Mouse (Mus musculus) duodenum, adult 2 months (tissue): ENCODE results near the gene Olfr325. TPM values are rescaled to one million over a fixed set of nuclear protein-coding genes. Genes with fewer than 3 reads are reported as not detected.

Source experiments
- polyA plus RNA-seq: library from polyadenylated mRNA; depleted of rRNA; stranded (reverse); fragments of >200 nt; gene quantifications from 2 replicates; pipeline ENCODE4 v1.2.3, GENCODE M21; 2012; ENCODE audit warnings: low replicate concordance; rRNA removed

The Olfr325 gene
- not detected in 2 replicates for polyA plus RNA-seq

DNA sequence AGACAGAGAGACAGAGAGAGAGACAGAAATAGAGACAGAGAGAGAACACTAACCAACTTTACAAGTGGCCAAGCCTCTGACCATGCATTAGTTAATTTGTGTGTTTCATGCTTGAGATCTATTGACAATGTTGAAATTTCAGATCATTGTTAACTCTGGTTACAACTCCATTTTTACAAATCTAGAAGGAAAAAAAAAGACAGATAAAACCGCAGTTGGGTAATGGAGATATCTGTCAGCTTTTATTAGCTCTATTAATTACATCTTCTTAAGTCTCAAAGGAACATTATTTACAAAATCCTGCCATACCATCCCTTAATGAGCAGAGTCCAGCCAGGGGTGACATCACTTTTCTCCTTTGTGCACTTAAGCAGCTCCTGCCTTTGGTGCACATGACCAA lies at the start of gene Olfr325:
Gene Olfr325, plus strand, starts transcription at position 301 of the 400 bp plus-strand sequence.

DNA sequence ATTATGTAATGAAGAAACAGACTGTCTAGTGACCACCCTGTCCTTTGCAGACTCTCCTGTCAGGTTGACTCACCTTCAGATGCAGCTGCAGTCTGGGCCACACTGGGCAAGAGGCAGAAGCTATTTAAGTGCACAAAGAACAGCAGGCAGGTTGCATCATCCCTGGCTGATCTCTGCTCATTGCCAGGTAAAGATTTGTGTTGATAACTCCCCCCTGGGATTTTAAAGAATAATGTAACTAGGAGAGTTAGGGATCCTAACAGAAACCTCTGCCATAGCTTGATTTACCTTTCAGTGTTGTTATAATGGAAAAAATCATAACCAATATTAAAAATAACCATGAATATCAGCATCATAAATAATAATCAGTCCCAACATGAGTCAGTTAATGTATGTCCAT lies 42.8 kb upstream of the Olfr325 start, which contains the start of gene Olfr330:
Gene Olfr330, minus strand, starts transcription at position 101 of the 400 bp plus-strand sequence.

DNA sequence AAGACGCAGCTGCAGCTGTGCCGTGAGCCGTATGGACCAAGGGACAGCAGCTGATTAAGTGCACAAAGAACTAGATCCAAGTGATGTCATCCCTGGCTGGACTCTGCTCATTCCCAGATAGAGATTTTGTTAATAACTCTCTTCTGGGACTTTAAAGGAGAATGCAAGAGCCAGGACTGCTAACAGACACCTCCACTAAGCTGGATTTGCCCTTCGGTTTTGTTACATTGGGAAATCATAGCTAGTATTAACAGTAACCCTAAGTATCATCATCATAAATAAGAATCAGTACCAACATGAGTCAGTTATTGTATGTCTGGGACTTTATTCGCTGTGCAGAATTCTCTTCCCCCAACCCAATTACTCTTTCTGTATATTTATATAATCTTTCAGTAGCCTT lies 31.2 kb upstream of the Olfr325 start, which contains the start of gene Olfr329-ps:
Gene Olfr329-ps, minus strand, starts transcription at position 101 of the 400 bp plus-strand sequence.

DNA sequence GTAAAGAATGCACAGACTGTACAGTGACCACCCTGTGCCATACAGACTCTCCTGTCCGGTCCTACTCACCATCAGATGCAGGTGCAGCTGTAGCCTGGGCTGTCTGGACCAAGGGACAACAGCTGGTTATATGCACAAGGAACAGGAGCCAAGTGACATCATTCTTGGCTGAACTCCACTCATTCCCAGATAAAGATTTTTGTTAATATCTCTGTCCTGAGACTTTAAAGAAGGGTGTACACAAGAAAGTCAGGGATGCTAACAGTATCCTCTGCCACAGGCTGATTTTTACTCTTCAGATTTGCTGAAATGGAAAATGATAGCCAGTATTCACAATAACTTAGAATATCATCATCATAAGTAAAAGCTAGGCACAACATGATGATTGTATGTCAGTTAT lies 22.0 kb upstream of the Olfr325 start, which contains the start of gene Olfr328:
Gene Olfr328, minus strand, starts transcription at position 101 of the 400 bp plus-strand sequence.

DNA sequence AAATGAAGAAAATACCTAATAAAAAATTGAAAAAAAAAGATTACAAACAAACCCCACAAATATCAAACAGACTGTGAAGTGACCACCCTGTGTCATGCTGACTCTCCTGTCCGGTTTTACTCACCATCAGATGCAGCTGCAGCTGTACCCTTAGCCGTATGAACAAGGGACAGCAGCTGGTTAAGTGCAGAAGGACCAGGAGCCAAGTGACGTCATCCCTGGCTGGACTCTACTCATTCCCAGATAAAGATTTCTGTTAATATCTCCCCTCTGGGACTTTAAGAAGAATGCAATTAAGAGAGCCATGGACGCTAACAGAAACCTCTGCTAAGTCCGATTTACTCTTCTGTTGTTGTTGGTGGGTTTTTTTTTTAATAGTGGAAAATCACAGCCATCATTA lies 7.1 kb upstream of the Olfr325 start, which contains the start of gene Olfr224:
Gene Olfr224, minus strand, starts transcription at position 149 of the 400 bp plus-strand sequence.

DNA sequence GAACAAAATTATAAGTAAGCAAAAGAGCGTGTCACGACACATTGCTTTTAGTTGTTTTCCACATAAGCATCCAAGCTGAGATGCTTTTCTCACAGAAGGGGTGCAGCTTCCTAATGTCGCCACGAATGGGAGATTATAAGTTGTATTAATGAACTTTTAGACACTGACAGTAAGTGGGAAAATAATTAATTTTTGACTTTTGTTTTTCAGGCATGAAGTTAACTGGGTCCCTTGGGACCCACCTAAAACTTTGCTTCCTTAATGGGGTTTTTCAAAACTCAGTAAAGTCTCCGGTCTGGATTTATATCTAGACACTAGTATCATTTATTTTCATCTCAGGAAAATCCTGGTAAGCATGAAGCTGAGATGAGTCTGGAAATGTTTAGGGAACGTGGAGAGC lies 17.3 kb downstream of the Olfr325 start, which contains the start of gene Olfr324:
Gene Olfr324, plus strand, starts transcription at position 301 of the 400 bp plus-strand sequence.

DNA sequence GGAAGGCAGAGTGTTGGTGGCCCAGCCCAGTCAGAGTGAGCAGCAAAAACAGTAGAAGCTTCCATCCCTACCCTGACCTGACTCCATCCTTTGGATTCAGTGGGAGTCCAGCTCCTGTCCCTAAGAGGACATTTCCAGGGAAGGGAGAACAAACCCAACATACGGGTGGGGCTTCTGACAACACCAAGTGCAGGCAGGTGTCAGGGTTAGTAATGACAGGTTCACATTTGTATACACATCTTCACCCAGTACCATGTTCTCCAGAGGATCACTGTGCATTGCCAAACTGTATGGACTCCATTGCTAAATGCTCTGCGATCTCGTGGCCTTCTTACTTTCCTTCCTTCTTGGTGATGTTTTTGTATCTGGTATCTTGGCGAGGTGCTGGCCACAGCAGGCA lies 38.4 kb downstream of the Olfr325 start, which contains the start of gene 2210407C18Rik:
Gene 2210407C18Rik, minus strand, starts transcription at position 101 of the 400 bp plus-strand sequence.

DNA sequence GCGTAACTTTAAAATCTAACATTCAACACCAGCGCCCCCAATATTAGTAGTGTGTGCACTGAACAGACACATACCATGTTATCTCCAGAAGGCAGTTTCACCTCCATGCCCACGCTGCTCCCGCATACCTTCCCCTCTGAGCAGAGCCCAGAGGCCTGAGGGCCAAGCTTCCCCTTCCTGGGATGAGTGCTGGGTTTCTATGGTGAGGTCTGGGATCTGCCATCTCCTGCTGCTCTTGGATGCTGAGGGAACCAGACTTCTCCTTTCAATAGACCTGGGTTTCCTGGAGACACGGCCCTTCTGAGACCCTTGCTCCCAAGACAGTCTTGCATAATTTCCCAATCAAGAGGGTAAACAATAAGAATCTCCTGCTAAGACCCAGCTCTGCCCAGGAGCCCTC lies 52.9 kb downstream of the Olfr325 start, which contains the start of gene Olfr323:
Gene Olfr323, minus strand, starts transcription at position 101 of the 400 bp plus-strand sequence.

Other genes starting within 250 kb of the Olfr325 start
- gene Zfp672, start 247.4 kb upstream of the Olfr325 start, polyA plus RNA-seq = 15.2 and 25.8 TPM in 2 replicates
- gene Sh3bp5l, start 247.0 kb upstream of the Olfr325 start, polyA plus RNA-seq = 24.8 and 27.7 TPM in 2 replicates
- 2,190 and 2,729 TPM in 2 replicates for gene Lypd8, start 198.7 kb upstream of the Olfr325 start, polyA plus RNA-seq
- gene 1810065E05Rik, start 156.6 kb upstream of the Olfr325 start, polyA plus RNA-seq = 0.90 TPM in 1 of 2 replicates, not detected in the other
- not detected in 2 replicates for gene Gm12253, start 145.2 kb upstream of the Olfr325 start, polyA plus RNA-seq
- not detected in 2 replicates for gene Lypd9, start 124.8 kb upstream of the Olfr325 start, polyA plus RNA-seq
- gene Olfr30, start 115.5 kb upstream of the Olfr325 start, polyA plus RNA-seq = not detected in 2 replicates
- gene Olfr332, start 85.2 kb upstream of the Olfr325 start, polyA plus RNA-seq = not detected in 2 replicates
- gene Olfr331, start 75.2 kb upstream of the Olfr325 start, polyA plus RNA-seq = not detected in 2 replicates
- gene Olfr330, start 42.9 kb upstream of the Olfr325 start, polyA plus RNA-seq = not detected in 2 replicates
- not detected in 2 replicates for gene Olfr329-ps, start 31.3 kb upstream of the Olfr325 start, polyA plus RNA-seq
- not detected in 2 replicates for gene Olfr328, start 22.1 kb upstream of the Olfr325 start, polyA plus RNA-seq
- gene Olfr224, start 7.2 kb upstream of the Olfr325 start, polyA plus RNA-seq = not detected in 2 replicates
- not detected in 2 replicates for gene Olfr324, start 17.4 kb downstream of the Olfr325 start, polyA plus RNA-seq
- 22.8 and 126 TPM in 2 replicates for gene 2210407C18Rik, start 38.3 kb downstream of the Olfr325 start, polyA plus RNA-seq
- gene Olfr323, start 52.8 kb downstream of the Olfr325 start, polyA plus RNA-seq = 0.78 TPM in 1 of 2 replicates, not detected in the other
- 0.06 TPM in 1 of 2 replicates, not detected in the other for gene Trim58, start 62.7 kb downstream of the Olfr325 start, polyA plus RNA-seq
- gene Olfr322, start 81.1 kb downstream of the Olfr325 start, polyA plus RNA-seq = not detected in 2 replicates
- not detected in 2 replicates for gene Olfr320, start 103.4 kb downstream of the Olfr325 start, polyA plus RNA-seq
- not detected in 2 replicates for gene Olfr319, start 121.4 kb downstream of the Olfr325 start, polyA plus RNA-seq
- gene Olfr318, start 146.3 kb downstream of the Olfr325 start, polyA plus RNA-seq = not detected in 2 replicates
- gene Olfr317, start 161.5 kb downstream of the Olfr325 start, polyA plus RNA-seq = not detected in 2 replicates
- gene Olfr316, start 175.0 kb downstream of the Olfr325 start, polyA plus RNA-seq = not detected in 2 replicates
- not detected in 2 replicates for gene Olfr315, start 195.5 kb downstream of the Olfr325 start, polyA plus RNA-seq
- gene Olfr314, start 205.2 kb downstream of the Olfr325 start, polyA plus RNA-seq = not detected in 2 replicates
- gene Fam183b, start 224.2 kb downstream of the Olfr325 start, polyA plus RNA-seq = 0.39 and 2.2 TPM in 2 replicates
- gene Olfr313, start 237.3 kb downstream of the Olfr325 start, polyA plus RNA-seq = not detected in 2 replicates